Mouse (Mus musculus) bone marrow macrophage, adult 2 months (primary cell): Measurements from ENCODE around the gene Prss43. TPM values are rescaled to one million over a fixed set of nuclear protein-coding genes. Genes with fewer than 3 reads are reported as not detected.

Source experiments
- H3K27ac ChIP-seq: 2 replicates; pipeline ENCODE4 v1.5.1; 2012; ENCODE audit warnings: low read depth, low read length; ENCODE audit not compliant: insufficient read depth
- H3K4me1 ChIP-seq: 2 replicates; pipeline ENCODE4 v1.6.1; 2012; ENCODE audit warnings: low read length; ENCODE audit not compliant: control insufficient read depth, insufficient read depth
- H3K4me3 ChIP-seq: 2 replicates; pipeline ENCODE4 v1.5.1; 2012; ENCODE audit warnings: mild to moderate bottlenecking, low read length, moderate library complexity; ENCODE audit not compliant: insufficient read depth
- CTCF ChIP-seq: IDR thresholded peaks from 2 replicates; pipeline ENCODE4 v1.5.1; 2012; ENCODE audit warnings: low read depth, mild to moderate bottlenecking, low read length, moderate library complexity
- POLR2A ChIP-seq: IDR thresholded peaks from 2 replicates; pipeline ENCODE4 v1.6.1; 2012; ENCODE audit warnings: mild to moderate bottlenecking, low read depth, low read length, borderline replicate concordance
- polyA plus RNA-seq: library from polyadenylated mRNA; stranded (reverse); fragments of >200 nt; gene quantifications from 2 replicates; pipeline ENCODE4 v1.2.4, GENCODE M21; 2012; ENCODE audit not compliant: missing spikeins, insufficient read depth, insufficient read length

The Prss43 gene
- polyA plus RNA-seq = not detected in 2 replicates

- H3K4me3 ChIP-seq = peak within 1 kb of the TSS; percentile 30; the same call in 1 of the 2 replicates
- H3K4me1 ChIP-seq = peaks cover 7% of the 10 kb centered on the region
- H3K27ac ChIP-seq = peak within 1 kb of the TSS; percentile 69
- no peak for TF ChIP-seq CTCF
- TF ChIP-seq POLR2A = no peak
These were observed at the start of gene Prss43 for GRCm38 (mm10) chr9:110826390-110826789. Gene Prss43 (plus strand): TSS chr9:110826690.

- Histone ChIP-seq H3K4me3 (no peak overlapping the region), H3K27ac (no peak overlapping the region), H3K4me1 (peaks cover 7% of the 10 kb centered on the region)
- TF ChIP-seq CTCF = no peak
- no peak for TF ChIP-seq POLR2A
These were observed 48.4 kb upstream of the Prss43 start for GRCm38 (mm10) chr9:110778100-110778499.

- Histone ChIP-seq H3K4me3 (no peak overlapping the region), H3K4me1 (peaks cover 9% of the 10 kb centered on the region), H3K27ac (no peak overlapping the region)
- TF ChIP-seq CTCF = no peak
- no peak for TF ChIP-seq POLR2A
These were observed 47.9 kb upstream of the Prss43 start for GRCm38 (mm10) chr9:110778559-110778958.

GRCm38 (mm10) chr9:110779242-110779913 lies 47.1 kb upstream of the Prss43 start:
- no peak overlapping the region for H3K27ac ChIP-seq
- no peak for TF ChIP-seq POLR2A
- TF ChIP-seq CTCF = 0 out of 2 replicates have a peak, but pooled peaks have one; percentile 10
- peaks cover 11% of the 10 kb centered on the region for H3K4me1 ChIP-seq

GRCm38 (mm10) chr9:110781256-110781721 lies 45.2 kb upstream of the Prss43 start:
- Histone ChIP-seq H3K4me3 (peak overlapping the region; percentile 58), H3K27ac (0 out of 2 replicates have a peak overlapping the region, but pooled peaks have one; percentile 8), H3K4me1 (peaks cover 16% of the 10 kb centered on the region)
- peak; percentile 40; the same call in 1 of the 2 replicates for TF ChIP-seq CTCF
- no peak for TF ChIP-seq POLR2A

More at GRCm38 (mm10) chr9:110779242-110779913, 47.1 kb upstream of the Prss43 start:
- H3K4me3 ChIP-seq = no peak overlapping the region

GRCm38 (mm10) chr9:110781731-110782130 lies 44.8 kb upstream of the Prss43 start:
- Histone ChIP-seq H3K4me1 (peaks cover 16% of the 10 kb centered on the region), H3K4me3 (peak overlapping the region; percentile 58), H3K27ac (0 out of 2 replicates have a peak overlapping the region, but pooled peaks have one; percentile 8)
- no peak for TF ChIP-seq POLR2A
- no peak for TF ChIP-seq CTCF

GRCm38 (mm10) chr9:110783611-110784010 lies 42.9 kb upstream of the Prss43 start:
- Histone ChIP-seq H3K4me1 (peaks cover 16% of the 10 kb centered on the region), H3K4me3 (no peak overlapping the region), H3K27ac (no peak overlapping the region)
- TF ChIP-seq CTCF (no peak), POLR2A (no peak)

GRCm38 (mm10) chr9:110788169-110788568 lies 38.3 kb upstream of the Prss43 start:
- TF ChIP-seq POLR2A (no peak), CTCF (no peak)
- Histone ChIP-seq H3K27ac (no peak overlapping the region), H3K4me1 (peaks cover 8% of the 10 kb centered on the region), H3K4me3 (no peak overlapping the region)

- H3K27ac ChIP-seq = no peak overlapping the region
- TF ChIP-seq POLR2A = no peak
- no peak for TF ChIP-seq CTCF
These were observed 36.0 kb upstream of the Prss43 start for GRCm38 (mm10) chr9:110790462-110790861.

GRCm38 (mm10) chr9:110797013-110797412 lies 29.5 kb upstream of the Prss43 start:
- no peak for TF ChIP-seq POLR2A
- no peak for TF ChIP-seq CTCF
- H3K4me3 ChIP-seq = no peak overlapping the region
- no peaks in the 10 kb centered on the region for H3K4me1 ChIP-seq
- H3K27ac ChIP-seq = no peak overlapping the region

More at GRCm38 (mm10) chr9:110790462-110790861, 36.0 kb upstream of the Prss43 start:
- Histone ChIP-seq H3K4me1 (no peaks in the 10 kb centered on the region), H3K4me3 (no peak overlapping the region)
